Mouse (Mus musculus): ENCODE measurements around the gene Pou2f1. TPM values are rescaled to one million over a fixed set of nuclear protein-coding genes. Genes with fewer than 3 reads are reported as not detected.

The Pou2f1 gene
- total and polyA plus RNA-seq, 3 experiments: 4.6 to 10.2 TPM; not detected in 1

DNA sequence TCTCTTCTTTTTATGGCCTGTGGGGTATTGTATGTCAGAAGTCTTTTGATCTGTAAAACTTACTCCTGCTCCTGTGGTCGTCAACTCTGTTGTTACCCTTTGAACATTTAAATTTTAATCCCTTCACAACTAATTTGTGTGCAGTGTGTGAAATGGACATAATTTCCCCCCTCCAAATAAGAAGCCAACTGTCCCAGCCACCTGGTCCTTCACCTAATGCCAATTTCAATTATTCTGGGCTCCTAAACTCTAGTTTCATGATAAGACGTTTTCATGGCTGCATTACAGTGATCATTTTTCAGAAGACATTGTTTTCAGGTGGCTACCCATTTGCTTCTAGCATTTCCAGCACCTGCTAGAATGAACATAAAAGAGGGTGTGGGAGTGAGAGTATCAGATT lies 13.9 kb downstream of the Pou2f1 start:
- Histone ChIP-seq H3K79me2 (ENCODE audit: control insufficient read depth, insufficient read depth, low read length, poor library complexity) (peaks cover 16% of the 10 kb centered on the region), H3K4me3 (ENCODE audit: control insufficient read depth in 1 of 2, insufficient read depth in 1 of 2, low read depth in 2 of 2, low read length in 2 of 2) (no peak overlapping the region), H3K4me1 (ENCODE audit: control insufficient read depth in 1 of 2, insufficient read depth in 2 of 2, low read length in 2 of 2) (peaks cover 14 to 20% of the 10 kb centered on the region in 2 experiments), H3K36me3 (ENCODE audit: control insufficient read depth in 1 of 2, insufficient read depth in 2 of 2, low read length in 2 of 2) (peaks cover 0 to 29% of the 10 kb centered on the region in 2 experiments; a peak in 2 of 4 replicates), H3K27me3 (ENCODE audit: control insufficient read depth in 1 of 2, insufficient read depth in 2 of 2, low read length in 2 of 2) (no peaks in the 10 kb centered on the region), H3K9me3 (replicated peaks; ENCODE audit: insufficient read depth, low read length) (no peaks in the 10 kb centered on the region), H3K9ac (ENCODE audit: control insufficient read depth, low read depth, low read length, poor library complexity, severe bottlenecking) (no peak overlapping the region), H3K27ac (ENCODE audit: control insufficient read depth, low read depth, low read length) (no peak overlapping the region)
- TF ChIP-seq NRF1 (IDR thresholded peaks at IDR 0.05; ENCODE audit: insufficient read depth, low read depth, low read length, poor library complexity, severe bottlenecking): no peak
- TF ChIP-seq ZKSCAN1 (IDR thresholded peaks at IDR 0.05; ENCODE audit: low read depth, low read length): no peak
- TF ChIP-seq USF1 (IDR thresholded peaks at IDR 0.05; ENCODE audit: low read depth, low read length): no peak
- TF ChIP-seq KAT2A (conservative IDR thresholded peaks at IDR 0.05; ENCODE audit: low read depth, low read length): no peak
- TF ChIP-seq MXI1 (IDR thresholded peaks at IDR 0.05; ENCODE audit: low read depth, low read length): no peak
- TF ChIP-seq POLR2A (IDR thresholded peaks at IDR 0.05; ENCODE audit: control insufficient read depth in 1 of 2, insufficient read depth in 1 of 2, low read depth in 1 of 2, low read length in 2 of 2, poor library complexity in 1 of 2): no peak
- no peak for TF ChIP-seq MEF2A (IDR thresholded peaks at IDR 0.05; ENCODE audit: extremely low read depth, insufficient replicate concordance, low read depth, low read length, poor library complexity, severe bottlenecking)
- no peak for TF ChIP-seq ETS1 (IDR thresholded peaks at IDR 0.05; ENCODE audit: low read depth, low read length)
- no peak for TF ChIP-seq GABPA (IDR thresholded peaks at IDR 0.05; ENCODE audit: low read depth, low read length)
- TF ChIP-seq MYB (IDR thresholded peaks at IDR 0.05; ENCODE audit: low read depth, low read length): no peak
- DNase-seq (ENCODE audit: low read depth, low spot score): no peak

- no peak for TF ChIP-seq GATA1 (IDR thresholded peaks at IDR 0.05; ENCODE audit: low read depth, low read length)
- no peak for TF ChIP-seq CTCF (IDR thresholded peaks at IDR 0.05 in 2 of 3, conservative IDR thresholded peaks at IDR 0.05 in 1 of 3; ENCODE audit: control insufficient read depth in 1 of 3, insufficient read depth in 1 of 3, low read depth in 2 of 3, low read length in 3 of 3, poor library complexity in 1 of 3, severe bottlenecking in 1 of 3)
- no peak for TF ChIP-seq ZC3H11A (IDR thresholded peaks at IDR 0.05; ENCODE audit: low read depth, low read length)
- no peak for TF ChIP-seq MAX (IDR thresholded peaks at IDR 0.05; ENCODE audit: low read length)
- no peak for TF ChIP-seq SIN3A (IDR thresholded peaks at IDR 0.05; ENCODE audit: low read length)
- TF ChIP-seq TAL1 (IDR thresholded peaks at IDR 0.05; ENCODE audit: low read length): no peak
- no peak for TF ChIP-seq E2F4 (IDR thresholded peaks at IDR 0.05; ENCODE audit: borderline replicate concordance, low read depth, low read length)
- no peak for TF ChIP-seq GABPA (IDR thresholded peaks at IDR 0.05; ENCODE audit: low read depth, low read length)
- TF ChIP-seq CHD1 (IDR thresholded peaks at IDR 0.05; ENCODE audit: low read depth, low read length): no peak
- no peak for TF ChIP-seq POLR2A (IDR thresholded peaks at IDR 0.05; ENCODE audit: control insufficient read depth in 1 of 2, insufficient read depth in 1 of 2, low read depth in 1 of 2, low read length in 2 of 2, poor library complexity in 1 of 2)
- TF ChIP-seq USF2 (IDR thresholded peaks at IDR 0.05; ENCODE audit: borderline replicate concordance in 1 of 2, insufficient read depth in 1 of 2, low read depth in 1 of 2, low read length in 2 of 2): no peak
- no peak for TF ChIP-seq MYC (IDR thresholded peaks at IDR 0.05; ENCODE audit: low read depth, low read length)
- TF ChIP-seq RAD21 (IDR thresholded peaks at IDR 0.05; ENCODE audit: low read depth, low read length): no peak
- TF ChIP-seq MXI1 (IDR thresholded peaks at IDR 0.05; ENCODE audit: low read depth, low read length): no peak
- H3K9me3 ChIP-seq (replicated peaks; ENCODE audit: insufficient read depth, low read length): no peaks in the 10 kb centered on the region
- H3K4me1 ChIP-seq (ENCODE audit: control insufficient read depth in 1 of 2, insufficient read depth in 2 of 2, low read length in 2 of 2): peaks cover 12 to 16% of the 10 kb centered on the region in 2 experiments
- H3K79me2 ChIP-seq (ENCODE audit: control insufficient read depth, insufficient read depth, low read length, poor library complexity): peaks cover 15% of the 10 kb centered on the region
- H3K27ac ChIP-seq (ENCODE audit: control insufficient read depth, low read depth, low read length): no peak overlapping the region
- peaks cover 0 to 30% of the 10 kb centered on the region in 2 experiments; a peak in 2 of 4 replicates for H3K36me3 ChIP-seq (ENCODE audit: control insufficient read depth in 1 of 2, insufficient read depth in 2 of 2, low read length in 2 of 2)
- H3K9ac ChIP-seq (ENCODE audit: control insufficient read depth, low read depth, low read length, poor library complexity, severe bottlenecking): no peak overlapping the region
- no peak for DNase-seq (ENCODE audit: low read depth, low spot score)
- no peak overlapping the region for H3K4me3 ChIP-seq (ENCODE audit: control insufficient read depth in 1 of 2, insufficient read depth in 1 of 2, low read depth in 2 of 2, low read length in 2 of 2)
- H3K27me3 ChIP-seq (ENCODE audit: control insufficient read depth in 1 of 2, insufficient read depth in 2 of 2, low read length in 2 of 2): no peaks in the 10 kb centered on the region
Measured at GRCm38 (mm10) chr1:165988072-165988471, 14.4 kb downstream of the Pou2f1 start.

Measured in MEL (cell line).